Mouse (Mus musculus) left cerebral cortex, adult 9 months (tissue): ENCODE results near the gene Schip1.

Experiments
- DNase-seq, 2 experiments: peaks; one replicate each; pipeline ENCODE4 v3.0.0; 2022; ENCODE audit warnings: low spot score in 2 of 2

The Schip1 gene

DNA sequence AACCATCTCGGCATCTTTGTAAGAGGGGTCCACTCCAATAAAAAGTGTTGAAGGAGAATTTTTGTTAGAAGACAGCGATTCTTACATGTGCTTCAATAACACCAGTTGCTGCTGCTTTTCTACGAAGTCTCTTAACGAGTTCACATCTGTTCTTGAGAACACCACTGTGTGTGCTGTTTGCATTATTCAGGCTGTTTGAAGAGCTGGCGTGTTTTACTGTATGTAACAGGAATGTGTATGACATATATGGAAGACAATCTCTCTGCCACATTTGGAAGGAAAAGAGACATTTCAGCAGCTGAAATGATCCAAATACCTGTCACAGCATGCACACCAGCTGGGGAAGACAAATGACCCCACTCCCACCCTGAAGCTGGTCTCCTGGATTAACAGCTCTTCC, 406.0 kb downstream of the Schip1 start:
- no peak for DNase-seq

DNA sequence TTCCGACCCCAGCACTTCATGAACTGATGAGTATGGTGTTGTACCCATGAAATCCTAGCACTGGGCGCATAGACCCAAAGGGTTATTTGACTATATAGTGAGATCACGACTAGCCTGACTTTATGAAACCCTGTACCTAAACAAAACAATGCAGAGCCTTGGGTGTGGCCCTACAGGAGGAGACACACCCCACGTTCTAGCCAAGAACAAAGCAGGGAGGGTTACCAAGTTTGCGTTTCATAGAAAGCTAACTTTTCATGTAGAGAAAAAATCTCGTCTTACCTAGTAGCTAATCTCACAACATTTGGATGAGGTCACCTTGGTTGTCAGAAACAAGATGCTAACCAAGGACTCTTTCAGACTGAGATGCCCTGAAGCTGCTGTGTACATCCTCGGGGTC, 411.7 kb downstream of the Schip1 start:
- DNase-seq, result no peak

DNA sequence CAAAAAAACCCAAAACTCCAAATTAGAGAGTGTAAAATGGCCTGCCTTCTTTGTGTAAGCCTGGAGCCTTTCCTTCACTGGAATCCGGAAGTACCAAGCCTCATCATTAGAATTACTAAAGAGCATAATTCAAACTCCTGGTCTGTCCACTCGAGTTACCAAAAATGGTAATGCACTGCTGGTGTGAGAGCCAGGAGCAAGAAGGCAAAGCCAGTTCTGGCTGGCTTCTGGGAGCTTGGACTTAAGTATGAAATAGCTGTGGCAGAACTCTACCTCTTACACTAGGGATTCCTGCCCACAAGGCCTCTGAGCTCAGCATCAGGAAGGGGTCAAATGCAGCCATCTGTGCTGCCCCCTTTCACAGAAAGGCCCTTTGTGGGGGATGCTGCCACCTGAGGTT, 412.9 kb downstream of the Schip1 start:
- no peak for DNase-seq

DNA sequence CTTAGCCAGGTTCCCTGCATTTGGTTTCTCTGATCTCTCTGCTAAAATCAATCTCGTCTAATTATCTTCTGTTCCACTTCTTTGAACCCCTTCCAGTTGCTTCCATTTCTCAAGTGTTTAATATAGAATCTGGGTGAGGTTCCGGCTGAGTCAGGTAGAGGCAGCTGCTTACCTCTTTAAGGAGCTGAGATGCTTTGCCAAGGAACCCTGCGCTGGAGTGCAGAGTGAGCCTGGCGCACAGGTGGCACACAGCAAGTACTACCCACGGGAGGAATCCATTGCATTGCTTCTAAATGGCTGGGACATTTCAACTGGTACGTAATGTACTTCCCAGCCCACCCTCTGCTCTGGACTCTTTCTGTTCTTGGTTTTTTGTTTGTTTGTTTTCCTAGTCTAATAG, 414.7 kb downstream of the Schip1 start:
- peak in 1 of 2 experiments; percentile 53 for DNase-seq

DNA sequence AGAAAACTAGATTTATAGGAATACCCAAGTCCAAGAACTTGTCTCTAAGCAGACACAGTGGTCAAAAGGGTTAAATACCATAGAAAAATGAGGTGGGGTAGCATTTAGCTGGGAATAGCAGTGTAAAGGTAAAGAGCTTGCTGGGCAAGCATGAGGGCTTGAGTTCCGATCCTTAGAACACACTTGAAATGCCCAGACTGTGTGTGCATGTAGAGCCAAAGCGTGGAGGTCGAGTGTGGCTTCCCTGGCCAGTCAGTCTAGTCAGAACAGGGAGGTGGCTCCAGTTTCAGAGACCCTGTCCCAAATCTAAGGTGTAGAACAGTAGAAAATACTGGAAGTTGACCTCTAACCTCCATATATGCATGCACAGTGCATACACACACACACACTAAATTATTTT, 418.9 kb downstream of the Schip1 start:
- DNase-seq, result no peak

DNA sequence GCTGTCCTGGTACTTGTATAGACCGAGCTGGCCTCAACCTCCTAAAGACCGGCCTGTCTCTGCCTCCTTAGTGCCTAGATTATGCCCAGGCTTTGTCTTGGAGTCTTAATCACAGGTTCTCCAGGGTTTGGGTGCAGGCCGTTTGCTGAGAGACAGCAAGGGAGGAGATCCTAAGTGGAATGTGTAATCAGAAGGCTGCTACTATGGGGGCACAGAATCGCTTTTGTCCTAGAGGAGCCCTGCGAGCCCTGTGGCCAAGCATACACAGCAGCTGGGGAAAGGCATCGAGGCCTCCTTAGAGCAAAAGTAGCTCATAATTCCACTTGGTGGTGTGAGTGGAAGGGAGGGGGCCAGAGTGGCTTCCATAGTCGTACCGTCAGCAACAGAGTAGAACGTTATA, 419.4 kb downstream of the Schip1 start:
- no peak for DNase-seq

DNA sequence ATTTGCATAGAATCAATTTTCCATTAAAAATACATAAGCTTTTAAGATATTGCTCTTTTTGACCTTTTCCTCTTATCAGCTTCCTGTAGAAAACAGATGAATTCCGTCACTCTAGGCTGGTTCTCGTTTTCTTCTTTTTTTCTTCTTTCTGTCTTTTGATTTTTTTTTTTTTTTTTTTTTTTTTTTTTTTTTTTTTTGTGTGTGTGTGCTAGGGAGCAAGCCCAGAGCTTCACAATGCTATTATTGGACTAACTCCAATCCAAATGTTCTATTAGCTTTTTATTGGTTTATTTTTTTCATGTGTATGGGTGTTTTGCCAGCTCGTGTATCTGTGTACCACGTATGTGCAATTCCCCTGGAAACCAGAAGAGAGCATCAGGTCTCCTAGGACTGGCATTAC, 420.0 kb downstream of the Schip1 start:
- no peak for DNase-seq

DNA sequence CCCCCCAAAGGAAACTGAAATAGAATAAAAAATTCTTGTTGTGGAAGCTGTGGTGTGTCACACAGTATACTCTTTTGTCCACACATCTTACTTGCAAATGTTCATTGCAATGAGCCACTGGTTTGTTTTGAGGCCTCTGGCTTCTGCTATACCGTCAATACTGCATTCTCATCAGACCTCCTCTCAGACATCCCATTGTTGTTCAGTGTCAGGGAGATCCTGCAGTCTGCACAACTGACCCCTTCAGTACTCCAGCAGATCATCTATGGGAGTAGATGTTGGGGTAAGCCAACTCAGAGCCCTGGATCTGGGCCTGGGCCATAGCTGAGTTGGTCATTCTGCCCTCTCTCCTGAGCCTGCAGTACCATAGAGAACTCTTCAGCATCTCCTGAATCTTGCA, 423.0 kb downstream of the Schip1 start:
- peak in 1 of 2 experiments; percentile 36 for DNase-seq

DNA sequence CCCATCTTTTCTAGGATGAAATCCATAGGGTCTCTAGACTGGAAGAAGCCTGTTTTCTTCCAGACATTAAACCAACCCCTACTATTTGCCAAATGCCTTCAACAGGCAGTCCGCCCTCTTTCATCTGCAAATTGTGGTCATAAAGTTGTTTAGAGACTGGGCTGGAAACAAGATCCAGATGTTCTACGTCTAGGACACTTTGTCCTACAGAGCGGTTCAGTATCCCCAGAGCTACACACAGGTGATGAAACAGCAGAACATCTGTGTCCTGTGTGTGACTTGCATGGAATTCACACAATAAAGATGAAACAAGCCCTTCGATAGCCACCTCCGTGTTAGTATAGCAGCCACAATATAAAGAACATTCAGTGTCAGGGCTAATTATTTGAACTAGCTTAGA, 423.7 kb downstream of the Schip1 start:
- no peak for DNase-seq

DNA sequence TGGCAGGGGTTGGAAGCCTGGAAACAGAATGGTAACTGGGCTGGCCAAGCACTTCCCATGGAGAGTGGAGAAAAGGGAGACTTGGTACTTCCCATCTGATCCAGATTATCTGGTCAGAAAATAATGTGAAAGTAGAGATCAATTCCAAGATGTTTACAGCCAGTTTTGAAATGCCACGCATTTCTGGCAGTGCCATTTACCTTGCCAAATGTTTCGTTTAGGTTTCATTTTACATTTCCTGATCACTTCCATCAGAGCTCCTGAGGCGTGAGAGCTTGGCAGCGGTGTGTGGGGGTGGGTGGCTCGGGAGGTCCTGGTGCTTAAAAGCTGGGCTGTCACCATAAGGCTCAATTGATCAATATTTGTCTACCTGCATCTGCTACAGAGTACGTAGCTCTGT, 426.9 kb downstream of the Schip1 start:
- DNase-seq, result no peak

DNA sequence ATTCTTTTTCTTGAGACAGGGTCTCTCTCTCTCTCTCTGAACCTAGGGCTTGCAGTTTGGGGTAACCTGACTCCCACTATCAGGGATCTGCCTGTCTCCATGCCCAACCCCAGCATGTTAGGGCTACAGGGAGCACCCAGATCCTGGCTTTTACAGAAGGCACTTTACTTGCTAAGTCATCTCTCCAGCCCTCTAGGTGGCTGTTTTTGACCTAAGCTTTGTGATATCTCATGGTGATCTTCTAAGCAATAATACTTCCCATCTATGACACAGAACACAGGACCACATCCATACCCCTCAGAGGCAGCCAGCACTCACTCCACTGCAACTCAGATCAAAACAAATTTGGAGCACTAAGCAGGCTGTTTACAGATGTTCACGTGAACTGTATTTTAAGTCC, 427.5 kb downstream of the Schip1 start:
- no peak for DNase-seq

DNA sequence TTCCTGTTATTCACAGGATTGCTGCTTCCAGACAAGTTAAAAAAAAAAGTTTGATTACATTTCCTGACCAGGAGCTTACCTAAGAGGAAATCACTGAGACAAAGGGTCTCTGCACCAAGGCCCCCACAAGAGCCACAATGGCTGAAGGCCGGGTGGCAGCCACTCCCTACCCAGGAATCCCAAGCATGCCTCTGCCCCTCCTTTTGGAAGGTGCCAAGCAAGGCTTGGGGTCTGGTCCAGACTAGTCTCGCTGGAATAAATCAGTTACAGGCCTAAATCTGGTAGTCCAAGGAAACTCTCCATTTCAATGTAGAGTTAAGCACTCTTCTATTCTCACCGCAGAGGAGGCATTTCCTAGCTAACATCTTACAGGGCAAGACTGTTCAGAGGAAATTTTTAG, 427.9 kb downstream of the Schip1 start:
- no peak for DNase-seq

DNA sequence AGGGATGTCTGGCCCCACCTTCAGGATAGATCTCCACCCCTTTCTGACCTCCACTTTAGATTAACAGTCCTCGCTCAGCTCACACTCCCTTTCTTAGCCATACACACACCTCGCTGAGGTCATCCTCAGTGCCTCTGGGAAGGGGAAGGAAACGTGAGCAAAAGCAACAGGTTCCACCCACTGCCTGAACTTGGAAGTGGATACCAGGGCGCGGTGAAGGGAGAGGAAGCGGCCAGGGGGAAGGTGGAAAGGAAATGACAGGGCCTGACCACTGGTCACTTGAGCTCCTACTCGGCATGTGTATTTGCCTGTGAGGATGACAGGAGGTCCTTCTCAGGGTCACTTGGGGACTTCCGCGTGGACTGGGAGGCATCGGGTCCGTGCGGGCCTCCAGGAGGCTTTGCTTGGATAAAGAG, 428.6 kb downstream of the Schip1 start:
- DNase-seq, result no peak

DNA sequence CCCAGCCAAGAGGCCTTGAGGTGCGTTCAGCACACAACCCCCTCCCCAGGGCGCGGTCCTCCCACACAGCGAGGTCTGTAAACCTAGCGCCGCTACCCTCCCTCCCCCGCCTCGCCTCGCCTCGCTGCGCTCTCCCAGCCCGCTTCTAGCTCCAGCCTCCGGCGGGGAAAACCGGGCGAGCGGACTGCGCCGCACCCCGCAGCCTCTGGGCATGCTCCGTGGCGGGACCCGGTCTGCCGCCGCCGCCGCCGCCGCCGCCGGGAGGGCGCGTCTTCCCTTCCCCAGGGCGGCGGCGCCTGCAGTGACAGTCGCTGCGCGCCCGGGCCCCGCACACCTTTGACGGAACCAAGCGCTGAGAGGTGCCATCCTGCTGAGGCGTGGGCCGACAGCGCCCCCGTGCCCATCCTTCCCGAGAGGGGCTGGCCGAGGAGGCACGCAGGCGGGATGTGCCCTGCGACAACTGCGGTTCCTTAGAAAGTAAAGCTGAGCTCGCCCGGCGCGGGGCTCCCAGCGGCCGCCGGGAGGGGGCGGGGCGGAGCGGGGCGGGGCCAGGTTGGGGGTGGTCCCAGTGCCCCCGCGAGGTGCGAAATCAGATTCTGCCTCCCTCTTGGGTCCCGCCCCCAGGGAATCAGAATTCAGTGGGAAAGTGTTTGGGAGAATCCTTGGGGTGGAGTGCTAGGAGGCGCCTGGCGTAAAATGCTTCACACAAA, 429.1 kb downstream of the Schip1 start:
- DNase-seq, result peak in 1 of 2 experiments; percentile 71

DNA sequence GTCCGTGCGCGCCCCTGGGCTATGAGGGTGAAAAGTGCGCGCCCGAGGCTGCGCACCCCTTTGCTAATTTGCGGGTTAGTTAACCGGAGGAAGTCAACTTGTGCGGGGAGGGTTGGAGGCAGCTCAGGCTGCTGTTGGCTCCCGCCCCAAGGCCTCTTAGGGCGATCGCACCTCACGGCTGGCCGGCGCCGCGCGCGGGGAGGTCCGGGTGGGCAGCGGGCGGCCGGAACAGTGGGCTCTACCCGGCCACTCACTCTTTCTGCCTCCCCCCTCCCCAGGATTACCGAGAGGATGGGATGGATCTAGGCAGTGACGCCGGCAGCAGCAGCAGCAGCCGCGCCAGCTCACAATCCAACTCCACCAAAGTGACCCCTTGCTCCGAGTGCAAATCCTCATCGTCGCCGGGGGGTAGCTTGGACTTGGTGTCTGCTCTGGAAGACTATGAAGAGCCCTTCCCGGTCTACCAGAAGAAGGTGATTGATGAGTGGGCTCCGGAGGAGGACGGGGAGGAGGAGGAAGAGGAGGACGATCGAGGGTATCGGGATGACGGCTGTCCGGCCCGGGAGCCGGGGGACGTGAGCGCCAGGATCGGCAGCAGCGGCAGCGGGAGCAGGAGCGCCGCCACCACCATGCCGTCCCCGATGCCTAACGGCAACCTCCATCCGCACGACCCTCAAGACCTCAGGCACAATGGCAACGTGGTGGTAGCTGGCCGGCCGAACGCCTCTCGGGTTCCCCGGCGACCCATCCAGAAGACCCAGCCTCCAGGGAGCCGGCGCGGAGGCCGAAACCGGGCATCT, 429.9 kb downstream of the Schip1 start:
- no peak for DNase-seq

DNA sequence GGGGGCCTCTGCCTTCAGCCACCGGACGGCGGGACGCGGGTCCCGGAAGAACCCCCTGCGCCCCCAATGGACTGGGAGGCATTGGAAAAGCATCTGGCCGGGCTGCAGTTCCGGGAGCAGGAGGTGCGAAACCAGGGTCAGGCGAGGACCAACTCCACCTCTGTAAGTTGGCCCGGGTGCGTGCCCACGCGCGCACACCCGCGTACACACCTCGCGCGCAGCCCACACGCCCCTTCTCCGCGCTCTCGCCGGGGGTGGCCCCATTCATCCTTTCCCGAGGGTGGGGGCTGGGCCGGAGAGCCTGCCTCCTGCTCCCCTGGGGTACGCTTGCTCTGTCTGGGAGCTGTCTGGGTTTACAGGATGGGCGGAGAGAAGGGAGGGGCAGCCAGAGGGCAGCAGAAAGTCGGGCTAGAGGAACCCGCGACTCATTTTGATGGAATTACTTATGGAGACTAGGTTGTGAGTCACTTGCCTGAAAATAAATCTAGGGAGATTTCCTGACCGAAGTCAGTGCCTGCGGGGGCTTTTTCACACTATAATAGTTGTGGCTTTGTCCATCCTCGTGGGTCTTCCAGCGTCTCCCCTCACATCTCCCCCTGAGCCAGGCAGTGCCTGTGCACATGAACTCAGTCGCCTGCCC, 430.6 kb downstream of the Schip1 start:
- peak; percentile 51 to 60 for DNase-seq

DNA sequence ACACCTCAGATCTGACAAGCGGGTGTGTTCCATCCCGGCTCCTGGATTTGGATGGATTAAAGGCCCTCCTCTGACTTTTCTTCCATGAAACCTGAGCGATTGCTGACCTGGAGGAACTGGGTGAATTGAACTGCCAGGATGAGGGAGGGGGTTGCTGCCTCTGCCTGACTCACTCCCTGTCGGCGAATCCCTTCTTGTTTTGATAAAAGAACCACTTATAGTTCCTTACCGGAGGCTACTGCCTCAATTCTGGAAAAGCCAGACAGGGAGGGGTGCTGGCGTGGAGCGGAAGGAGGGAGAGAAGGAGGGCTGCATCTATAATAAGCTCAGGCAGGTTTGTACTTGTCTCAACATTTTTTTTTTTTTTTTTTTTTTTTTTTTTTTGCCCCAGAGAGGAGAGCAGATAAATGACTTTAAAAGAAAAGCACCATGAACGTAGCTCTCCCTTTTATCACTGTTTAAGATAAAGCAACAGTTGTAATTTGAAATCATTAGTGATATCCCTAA, 431.2 kb downstream of the Schip1 start:
- DNase-seq, result no peak

DNA sequence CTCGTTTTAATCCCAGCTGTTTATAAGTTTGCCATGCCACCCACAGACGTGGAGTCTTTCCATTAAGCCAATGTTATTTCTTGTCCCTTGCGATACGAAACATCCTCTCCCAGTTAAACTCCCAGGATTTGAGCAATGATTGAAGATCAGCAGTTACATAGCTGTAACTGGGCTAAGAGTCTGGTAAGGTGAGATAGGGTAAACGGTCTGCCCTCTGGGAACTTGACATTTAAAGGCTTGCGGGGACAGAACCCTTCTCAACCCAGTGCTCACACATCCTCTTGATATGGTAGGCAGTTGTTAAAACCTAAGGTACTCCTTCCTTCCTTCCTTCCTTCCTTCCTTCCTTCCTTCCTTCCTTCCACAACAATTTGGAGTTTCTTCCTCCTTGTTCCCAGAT, 431.9 kb downstream of the Schip1 start:
- DNase-seq, result no peak

DNA sequence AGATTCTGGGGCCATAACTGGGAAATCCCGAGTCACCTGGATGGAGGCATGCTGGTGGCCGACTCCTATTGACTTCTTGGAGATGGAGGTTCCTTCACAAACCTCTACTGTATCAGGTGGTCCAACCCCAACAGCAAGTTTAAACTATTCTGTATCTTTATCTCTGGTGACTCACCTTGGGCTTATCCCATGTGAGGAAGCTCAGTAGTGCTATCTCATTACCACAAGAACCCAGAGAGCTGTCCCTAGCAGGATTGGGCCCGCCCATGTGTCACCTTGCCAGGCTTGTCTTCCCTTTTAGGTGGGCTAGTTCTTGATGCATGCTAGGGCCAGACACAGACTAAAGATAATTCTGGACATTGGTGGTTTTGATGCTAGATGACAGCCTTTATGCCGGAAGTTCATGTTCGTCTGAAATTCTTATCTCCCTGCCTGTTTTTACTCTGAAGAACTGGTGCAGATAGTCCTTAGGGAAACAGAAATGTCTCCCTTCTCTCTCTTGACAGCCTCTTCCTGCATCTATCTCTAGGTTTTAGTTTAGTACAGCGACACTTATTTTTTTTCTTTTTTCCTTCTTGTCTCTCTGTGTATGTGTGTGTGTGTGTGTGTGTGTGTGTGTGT, 435.0 kb downstream of the Schip1 start:
- no peak for DNase-seq

DNA sequence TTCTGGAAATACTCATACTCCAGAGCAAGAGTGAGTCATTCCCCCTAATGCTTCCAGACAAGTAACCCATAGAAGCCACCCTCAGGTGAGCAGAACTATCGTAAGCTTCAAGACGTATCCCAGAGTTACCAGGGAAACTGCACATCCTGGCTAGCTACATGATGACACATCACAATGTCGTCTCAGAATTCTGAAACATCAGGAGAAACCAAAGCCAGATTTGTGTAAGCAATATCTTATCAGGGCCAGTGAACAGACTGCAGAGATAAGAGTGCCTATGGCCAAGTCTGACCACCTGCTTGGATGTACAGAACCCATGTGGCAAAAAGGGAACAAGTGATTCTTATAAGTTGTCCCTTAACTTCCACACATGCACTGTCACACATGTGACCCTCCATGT, 440.2 kb downstream of the Schip1 start:
- DNase-seq, result no peak

DNA sequence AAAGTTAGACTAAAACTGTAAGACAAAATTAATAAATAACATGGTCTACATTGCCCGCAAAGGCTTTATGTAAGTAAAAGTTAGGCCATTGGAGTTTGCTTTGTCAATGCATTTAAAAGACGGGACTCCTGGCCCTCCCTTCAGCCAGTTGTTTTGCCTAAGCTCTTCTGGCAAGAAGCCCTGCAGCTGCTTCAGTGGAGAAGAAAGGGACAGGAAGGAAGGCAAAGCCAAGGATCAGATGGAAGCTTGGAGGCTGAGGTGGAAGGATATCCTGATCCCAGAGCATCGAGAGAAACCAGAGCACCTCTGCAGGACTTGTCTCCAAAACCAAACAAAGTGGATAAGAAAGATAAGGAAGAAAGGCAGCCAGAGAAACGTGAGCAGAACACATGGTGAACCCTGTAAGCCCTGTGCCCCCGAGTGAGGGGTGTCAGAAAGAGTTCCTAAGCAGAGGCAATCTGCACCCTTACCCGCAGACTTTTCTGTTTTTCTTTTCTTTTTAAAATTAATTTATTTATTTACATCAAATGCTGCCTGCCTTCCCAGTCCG, 442.2 kb downstream of the Schip1 start:
- DNase-seq, result no peak

DNA sequence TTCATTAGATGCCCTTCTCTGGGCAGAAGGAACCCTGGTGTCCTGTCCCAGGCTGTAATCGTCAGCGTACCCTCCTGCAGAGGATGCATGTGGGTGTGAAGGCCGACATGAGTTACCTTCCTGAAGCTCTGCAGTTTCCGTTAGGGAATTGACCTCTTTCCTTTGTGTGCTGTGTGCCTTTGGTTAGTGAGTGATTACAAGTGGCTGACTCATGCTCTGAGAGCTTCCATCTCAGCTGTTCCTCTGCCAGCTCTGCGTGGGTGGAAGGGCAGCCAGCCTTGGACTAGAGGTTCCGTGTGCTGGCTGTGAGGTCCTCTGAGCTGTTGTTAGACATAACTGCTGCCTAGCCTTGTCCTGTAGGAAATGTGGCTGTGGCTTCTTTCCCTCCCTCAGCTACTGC, 444.0 kb downstream of the Schip1 start:
- DNase-seq, result peak in 1 of 2 experiments; percentile 69
